Mouse (Mus musculus) midbrain, embryonic 12.5 days (tissue): ENCODE results near the gene Icam4. TPM values are rescaled to one million over a fixed set of nuclear protein-coding genes. Genes with fewer than 3 reads are reported as not detected.
A peak's percentile ranks its signal among the peaks of the same experiment; 100 is the strongest.
"Not testable (repeated sequence)": the region's sequence is repeated elsewhere in the genome, so short reads cannot be mapped to it uniquely, and the experiment has no call there.

Experiments used
- ATAC-seq: fragments of 200-750 bp; cut with Nextera tagmentation; 2 replicates; pipeline ENCODE4 v1.8.0; 2017; ENCODE audit warnings: low read depth, moderate TSS enrichment, moderate library complexity; ENCODE audit not compliant: low FRiP score
- H3K27ac ChIP-seq: fragments of 300-500 bp; sonication (generic); replicated peaks from 2 replicates; pipeline ENCODE4 v1.5.1; 2016; ENCODE audit warnings: mild to moderate bottlenecking
- H3K27me3 ChIP-seq: fragments of 300-500 bp; sonication (generic); 2 replicates; pipeline ENCODE4 v1.6.1; 2016; ENCODE audit warnings: mild to moderate bottlenecking
- H3K36me3 ChIP-seq: fragments of 300-500 bp; sonication (generic); 2 replicates; pipeline ENCODE4 v1.6.1; 2016
- H3K4me1 ChIP-seq: fragments of 300-500 bp; sonication (generic); 2 replicates; pipeline ENCODE4 v1.6.1; 2016
- H3K4me2 ChIP-seq: fragments of 300-500 bp; sonication (generic); replicated peaks from 2 replicates; pipeline ENCODE4 v1.6.1; 2016; ENCODE audit warnings: mild to moderate bottlenecking, moderate library complexity
- H3K4me3 ChIP-seq: fragments of 300-500 bp; sonication (generic); 2 replicates; pipeline ENCODE4 v1.5.1; 2016; ENCODE audit warnings: mild to moderate bottlenecking
- H3K9ac ChIP-seq: fragments of 300-500 bp; sonication (generic); replicated peaks from 2 replicates; pipeline ENCODE4 v1.6.1; 2016; ENCODE audit warnings: mild to moderate bottlenecking, moderate library complexity
- H3K9me3 ChIP-seq: fragments of 300-500 bp; sonication (generic); 2 replicates; pipeline ENCODE4 v1.6.1; 2016; ENCODE audit warnings: mild to moderate bottlenecking
- WGBS: fragments of 180-500 bp; shearing (Covaris S2); methylation state at CpG from one replicate; pipeline ENCODE4 v1.1.7; 2016; 5-methylcytosine and 5-hydroxymethylcytosine counted together
- polyA plus RNA-seq: library from polyadenylated mRNA; unstranded; fragments of >200 nt; fragmentation: Nextera tagmentation; extraction: Ambion mirVana; gene quantifications from 2 replicates; pipeline ENCODE4 v1.2.1, GENCODE M21; 2016

Icam4 gene
- polyA plus RNA-seq, 1 experiment from 2014 or later, result 1.3 TPM

GRCm38 (mm10) chr9:21000811-21001210, 28.4 kb upstream of the Icam4 start:
- peaks cover 12% of the 10 kb centered on the region for H3K4me1 ChIP-seq
- no peak overlapping the region for H3K4me2 ChIP-seq
- H3K9me3 ChIP-seq, result no peaks in the 10 kb centered on the region
- H3K27me3 ChIP-seq, result no peaks in the 10 kb centered on the region
- peaks cover 14% of the 10 kb centered on the region for H3K36me3 ChIP-seq
- no peak for ATAC-seq
- H3K4me3 ChIP-seq, result no peak overlapping the region
- no peak overlapping the region for H3K27ac ChIP-seq
- no peak overlapping the region; the same call in 1 of the 2 replicates for H3K9ac ChIP-seq

- no peak overlapping the region for H3K27ac ChIP-seq
- H3K36me3 ChIP-seq, result peaks cover 22% of the 10 kb centered on the region
- H3K9ac ChIP-seq, result peak overlapping the region; percentile 86; the same call in 1 of the 2 replicates
- WGBS, result 72% methylated on average over 6 of the region's 6 CpGs
- no peak overlapping the region; the same call in 1 of the 2 replicates for H3K4me3 ChIP-seq
- peaks cover 12% of the 10 kb centered on the region for H3K4me1 ChIP-seq
- no peaks in the 10 kb centered on the region for H3K9me3 ChIP-seq
- no peak for ATAC-seq
- H3K27me3 ChIP-seq, result no peaks in the 10 kb centered on the region
- no peak overlapping the region for H3K4me2 ChIP-seq
These were observed 27.4 kb upstream of the Icam4 start for GRCm38 (mm10) chr9:21001651-21002200.

- ATAC-seq, result no peak; the same call in 1 of the 2 replicates
- peak overlapping the region; percentile 64 for H3K27ac ChIP-seq
- peak overlapping the region; percentile 86 for H3K9ac ChIP-seq
- no peaks in the 10 kb centered on the region for H3K27me3 ChIP-seq
- H3K4me2 ChIP-seq, result peak overlapping the region; percentile 91
- peaks cover 27% of the 10 kb centered on the region for H3K36me3 ChIP-seq
- H3K9me3 ChIP-seq, result no peaks in the 10 kb centered on the region
- H3K4me1 ChIP-seq, result peaks cover 12% of the 10 kb centered on the region
- H3K4me3 ChIP-seq, result peak overlapping the region; percentile 84
- 9% methylated on average over 7 of the region's 7 CpGs for WGBS
These were observed 26.9 kb upstream of the Icam4 start for GRCm38 (mm10) chr9:21002270-21002626.

DNA sequence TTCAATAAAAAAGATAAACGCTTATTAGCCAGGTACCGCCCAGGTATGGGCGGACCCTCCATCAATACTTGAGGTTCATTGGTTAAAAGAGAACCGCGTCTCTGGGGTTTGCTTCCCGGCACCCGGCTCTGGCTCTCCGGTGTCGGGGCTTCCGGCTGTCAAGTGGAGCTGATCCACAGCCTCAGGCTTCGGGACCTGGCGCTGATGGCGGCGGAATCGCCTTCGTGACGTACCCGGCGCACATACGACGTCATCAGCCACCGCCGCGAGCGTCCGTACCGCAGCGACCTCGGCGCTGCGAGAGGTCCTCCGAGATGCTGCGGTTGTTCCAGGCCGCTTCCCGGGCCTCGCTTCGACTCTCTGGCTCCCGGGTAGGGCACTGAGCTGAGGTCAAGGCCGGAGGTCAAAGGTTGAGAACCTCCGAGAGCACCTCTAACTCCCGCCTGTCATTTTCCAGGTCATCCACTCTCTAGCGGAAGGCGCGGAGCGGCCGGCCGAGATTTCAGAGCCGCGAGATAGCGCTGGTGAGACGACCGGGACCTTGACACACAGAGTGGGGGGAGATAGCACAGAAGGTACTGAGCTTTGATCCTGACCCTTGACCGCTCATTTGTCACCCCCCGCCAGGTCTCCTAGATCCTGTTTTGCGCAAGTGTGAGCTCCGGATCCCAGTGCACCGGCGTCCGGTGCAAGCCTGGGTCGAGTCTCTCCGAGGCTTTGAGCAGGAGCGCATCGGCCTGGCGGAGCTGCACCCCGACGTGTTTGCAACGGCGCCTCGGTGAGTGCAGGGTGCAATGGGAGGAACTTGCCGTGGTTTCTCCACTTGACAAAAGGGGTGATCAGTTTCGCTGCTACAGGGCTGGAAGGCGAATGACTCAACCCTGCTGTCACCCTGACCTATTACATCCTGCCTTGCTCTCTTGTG, 26.3 kb upstream of the Icam4 start, which contains the start of gene Mrpl4:
TSS of gene Mrpl4 (plus strand) at position 112 of the 925 bp plus-strand sequence.
- Histone ChIP-seq H3K27me3 (no peaks in the 10 kb centered on the region), H3K9ac (peak within 1 kb of the TSS; percentile 86), H3K27ac (peak within 1 kb of the TSS; percentile 64), H3K4me1 (peaks cover 12% of the 10 kb centered on the region), H3K9me3 (no peaks in the 10 kb centered on the region), H3K36me3 (peaks cover 34% of the 10 kb centered on the region), H3K4me2 (peak within 1 kb of the TSS; percentile 91), H3K4me3 (peak within 1 kb of the TSS; percentile 84)
- peak; percentile 88 for ATAC-seq
- under 1% methylated on average over 72 of the region's 72 CpGs for WGBS

GRCm38 (mm10) chr9:21007313-21007952, 21.7 kb upstream of the Icam4 start:
- peaks cover 8% of the 10 kb centered on the region; the same call in 1 of the 2 replicates for H3K27me3 ChIP-seq
- ATAC-seq, result no peak
- H3K4me1 ChIP-seq, result peaks cover 10% of the 10 kb centered on the region
- no peaks in the 10 kb centered on the region for H3K9me3 ChIP-seq
- H3K4me2 ChIP-seq, result no peak overlapping the region
- no peak overlapping the region for H3K27ac ChIP-seq
- WGBS, result 94% methylated on average over 10 of the region's 10 CpGs
- H3K9ac ChIP-seq, result no peak overlapping the region
- H3K36me3 ChIP-seq, result peaks cover 47% of the 10 kb centered on the region
- no peak overlapping the region for H3K4me3 ChIP-seq

GRCm38 (mm10) chr9:21008007-21008406, 21.2 kb upstream of the Icam4 start:
- 84% methylated on average over 7 of the region's 7 CpGs for WGBS
- Histone ChIP-seq H3K4me2 (no peak overlapping the region), H3K9ac (no peak overlapping the region), H3K9me3 (no peaks in the 10 kb centered on the region), H3K36me3 (peaks cover 47% of the 10 kb centered on the region), H3K27ac (no peak overlapping the region), H3K4me3 (no peak overlapping the region), H3K27me3 (peaks cover 13% of the 10 kb centered on the region), H3K4me1 (peaks cover 10% of the 10 kb centered on the region)
- ATAC-seq, result no peak

- no peak for ATAC-seq
- WGBS, result 68% methylated on average over 2 of the region's 2 CpGs
- peaks cover 2% of the 10 kb centered on the region; the same call in 1 of the 2 replicates for H3K4me1 ChIP-seq
- no peaks in the 10 kb centered on the region for H3K9me3 ChIP-seq
- H3K4me3 ChIP-seq, result no peak overlapping the region
- H3K36me3 ChIP-seq, result peaks cover 36% of the 10 kb centered on the region
- H3K4me2 ChIP-seq, result no peak overlapping the region
- H3K27me3 ChIP-seq, result peaks cover 33% of the 10 kb centered on the region
- no peak overlapping the region for H3K9ac ChIP-seq
- H3K27ac ChIP-seq, result no peak overlapping the region
These were observed 18.8 kb upstream of the Icam4 start for GRCm38 (mm10) chr9:21010362-21010761.

GRCm38 (mm10) chr9:21010939-21011541, 18.1 kb upstream of the Icam4 start:
- ATAC-seq, H3K4me2 ChIP-seq, H3K9ac ChIP-seq, H3K4me3 ChIP-seq, H3K4me1 ChIP-seq, H3K9me3 ChIP-seq, H3K27ac ChIP-seq: not testable (repeated sequence)
- peaks cover 30% of the 10 kb centered on the region for H3K36me3 ChIP-seq
- WGBS, result 71% methylated on average over 9 of the region's 9 CpGs
- peaks cover 39% of the 10 kb centered on the region for H3K27me3 ChIP-seq

GRCm38 (mm10) chr9:21011846-21012312, 17.3 kb upstream of the Icam4 start:
- Histone ChIP-seq H3K4me1 (peaks cover 8% of the 10 kb centered on the region), H3K27ac (no peak overlapping the region), H3K9ac (no peak overlapping the region), H3K36me3 (peaks cover 23% of the 10 kb centered on the region), H3K4me2 (no peak overlapping the region), H3K9me3 (no peaks in the 10 kb centered on the region), H3K4me3 (no peak overlapping the region), H3K27me3 (peaks cover 48% of the 10 kb centered on the region)
- no peak for ATAC-seq
- WGBS, result 60% methylated on average over 5 of the region's 5 CpGs

DNA sequence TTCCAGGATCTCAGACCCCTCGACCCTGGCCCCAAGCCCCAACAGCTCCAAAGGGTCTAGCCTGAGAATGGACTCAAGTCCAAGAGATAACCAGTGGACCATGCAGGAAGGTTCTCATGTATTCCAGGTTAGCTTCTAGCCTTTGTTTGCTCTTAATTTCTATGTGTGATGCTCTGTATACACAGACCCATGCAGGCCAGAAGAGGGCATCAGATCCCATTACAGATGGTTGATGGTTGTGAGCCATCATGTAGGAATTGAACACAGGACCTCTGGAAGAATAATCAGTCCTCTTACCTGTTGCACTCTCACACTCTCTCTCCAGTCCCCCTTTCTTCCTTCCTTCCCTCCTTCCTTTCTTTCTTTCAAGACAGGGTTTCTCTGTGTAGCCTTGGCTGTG, 16.8 kb upstream of the Icam4 start:
- Histone ChIP-seq H3K27ac (no peak overlapping the region), H3K4me3 (no peak overlapping the region), H3K9ac (no peak overlapping the region), H3K4me1 (peaks cover 8% of the 10 kb centered on the region), H3K27me3 (peaks cover 53% of the 10 kb centered on the region), H3K36me3 (peaks cover 18% of the 10 kb centered on the region), H3K4me2 (no peak overlapping the region), H3K9me3 (no peaks in the 10 kb centered on the region)
- WGBS, result 63% methylated on average over 1 of the region's 1 CpGs
- ATAC-seq, result no peak

DNA sequence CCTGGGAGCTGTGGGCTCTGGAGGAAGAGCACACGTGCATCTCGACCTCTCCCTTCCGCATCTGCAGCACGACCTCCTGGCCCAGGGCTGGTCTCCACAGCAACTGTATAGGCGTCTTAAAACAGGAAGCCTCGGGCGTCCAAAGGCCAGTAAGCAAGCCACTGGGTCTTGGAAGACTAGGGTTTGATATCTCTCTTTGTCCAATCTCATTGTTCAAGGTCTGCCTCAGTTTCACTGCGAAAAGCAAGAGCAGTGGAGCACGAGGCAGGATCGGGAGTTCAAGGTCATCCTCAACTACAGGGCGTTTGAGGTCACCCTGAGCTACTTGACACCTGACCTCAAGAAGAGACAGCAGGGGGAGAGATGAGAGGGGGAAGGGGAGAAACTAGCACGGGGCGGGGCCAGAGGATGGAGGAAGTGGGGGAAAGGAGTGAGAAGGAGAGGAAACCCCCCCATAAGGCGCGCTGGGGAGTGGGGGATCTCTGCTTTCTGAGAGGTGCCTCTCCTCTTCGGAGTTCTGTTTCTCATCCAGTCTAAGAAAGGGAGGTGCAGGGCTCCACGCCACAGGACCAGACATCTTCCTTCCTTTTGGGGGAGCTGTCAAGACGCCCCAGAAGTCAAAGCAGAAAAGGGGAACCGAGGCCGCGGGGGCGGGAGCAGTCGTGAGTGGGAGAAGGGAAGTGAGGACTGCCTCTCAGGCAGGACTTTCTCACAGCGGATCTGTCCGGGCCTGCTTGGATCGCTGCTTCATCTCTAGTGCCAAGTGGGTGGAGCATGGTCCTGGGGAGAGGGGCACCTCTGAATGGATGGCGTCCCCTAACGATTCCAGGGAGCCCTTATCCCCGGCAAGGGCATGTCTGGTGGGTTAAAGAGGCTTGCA, 14.2 kb upstream of the Icam4 start:
- no peaks in the 10 kb centered on the region for H3K36me3 ChIP-seq
- H3K27me3 ChIP-seq, result peaks cover 72% of the 10 kb centered on the region

More for the DNA sequence above, 14.2 kb upstream of the Icam4 start:
- Histone ChIP-seq H3K9me3 (no peaks in the 10 kb centered on the region), H3K9ac (no peak overlapping the region), H3K4me2 (peak overlapping the region; percentile 35), H3K27ac (no peak overlapping the region), H3K4me1 (peaks cover 8% of the 10 kb centered on the region), H3K4me3 (peak overlapping the region; percentile 27)
- 2% methylated on average over 29 of the region's 29 CpGs for WGBS
- ATAC-seq, result no peak
